Mouse (Mus musculus) monocyte, adult 59 days (primary cell): ENCODE data around the gene Ntng1. TPM values are rescaled to one million over a fixed set of nuclear protein-coding genes. Genes with fewer than 3 reads are reported as not detected.

Experiments used
- total RNA-seq, 2 experiments: library from RNA; stranded (reverse); gene quantifications; one replicate each; pipeline ENCODE4 v1.2.4; 2023

Ntng1 gene
- total RNA-seq, result not detected

DNA sequence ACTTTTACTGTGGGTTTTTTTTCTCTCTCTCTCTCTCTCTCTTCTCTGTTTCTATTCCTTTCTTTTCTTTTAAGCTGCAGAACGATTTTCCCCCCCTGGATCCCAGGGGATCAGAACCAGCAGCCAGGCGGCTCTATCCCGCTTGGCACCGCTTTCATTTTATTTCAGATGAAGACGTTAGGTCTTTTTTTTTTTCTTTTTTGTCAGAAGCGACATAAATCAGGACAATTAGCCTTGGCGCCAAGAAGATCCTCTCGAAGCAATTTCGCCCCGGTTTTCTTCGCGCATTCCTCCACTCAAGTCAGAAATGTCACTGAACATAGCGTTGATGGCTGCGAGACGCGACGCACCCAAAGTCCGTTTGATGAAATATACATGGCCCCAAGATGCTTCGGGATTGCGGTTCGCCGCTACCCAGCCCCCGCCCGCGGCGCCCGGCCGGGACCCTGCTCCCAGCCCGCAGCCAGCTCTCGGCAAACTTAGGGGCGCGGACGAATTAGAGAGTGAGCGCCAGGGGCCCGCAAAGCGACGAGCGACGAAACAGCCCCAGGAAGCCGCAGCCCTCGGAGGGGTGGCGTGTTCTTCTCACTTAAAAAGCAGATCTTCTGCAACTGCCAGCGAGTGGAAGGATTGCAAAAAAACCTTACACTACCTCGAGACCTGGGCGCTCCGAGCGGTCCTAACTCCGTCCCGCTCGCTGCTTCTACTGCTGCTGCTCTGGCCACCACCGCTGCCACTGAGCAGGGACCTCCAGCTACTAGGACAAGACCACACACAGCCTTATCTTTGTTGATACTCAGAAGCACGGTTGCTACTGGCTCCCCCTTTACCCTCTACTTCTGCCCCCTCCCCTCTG lies at the start of gene Ntng1:
Gene Ntng1, minus strand, starts transcription at position 806 of the 856 bp plus-strand sequence.

Other genes with a start within 250 kb of the Ntng1 start
- 1 to 10 TPM; 6.5 to 7.5 TPM for gene Prmt6, start 107.0 kb upstream of the Ntng1 start, total RNA-seq